Mouse (Mus musculus) thymus, postnatal 36 days (tissue): ENCODE data around the gene Dusp3.

Experiments used
- DNase-seq, 2 experiments: peaks; one replicate each; pipeline ENCODE4 v3.0.0; 2022; ENCODE audit warnings: mixed read lengths in 2 of 2

Gene Dusp3

GRCm38 (mm10) chr11:101926951-101927589 is 59.7 kb downstream of the Dusp3 start:
- DNase-seq: no peak

- no peak for DNase-seq
Measured at GRCm38 (mm10) chr11:101925636-101926035, 61.2 kb downstream of the Dusp3 start.

- no peak for DNase-seq
Measured at GRCm38 (mm10) chr11:101924441-101924976, 62.3 kb downstream of the Dusp3 start.

- DNase-seq: no peak
Measured at GRCm38 (mm10) chr11:101923988-101924387, 62.8 kb downstream of the Dusp3 start.

- DNase-seq: no peak
Measured at GRCm38 (mm10) chr11:101921361-101921952, 65.4 kb downstream of the Dusp3 start.
